Mouse (Mus musculus): ENCODE measurements at regions not wholly inside any gene's neighbourhood (a gene's known extent, or its start where the extent isn't known, plus 50 kb on each side); places are given as distances from the start of the nearest gene placed in this dataset.

DNA sequence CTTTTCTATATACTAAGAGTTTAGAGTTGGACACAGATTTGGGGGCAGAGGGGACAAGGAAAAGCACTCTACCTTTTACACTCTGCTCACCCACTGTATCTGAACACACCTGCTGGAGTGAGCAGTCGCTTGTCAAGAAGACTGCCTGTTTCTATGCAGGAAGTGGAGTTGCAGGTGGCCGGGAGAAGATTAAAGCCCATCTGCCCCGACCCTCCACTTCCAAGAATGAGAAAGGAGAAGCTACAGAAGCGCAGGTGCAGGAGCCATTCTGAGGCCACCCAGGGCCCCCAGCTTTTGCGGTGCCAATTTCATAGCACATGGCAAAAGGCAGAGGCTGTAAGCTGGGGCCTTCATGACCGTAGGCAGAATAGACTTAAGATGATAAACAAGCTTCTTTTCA lies 108.4 kb upstream of the Atp6ap2 start:
- no peak for DNase-seq

- no peak for DNase-seq
These were observed 96.6 kb upstream of the Atp6ap2 start for GRCm38 (mm10) chrX:12490957-12491356.

GRCm38 (mm10) chrX:12493216-12493615 lies 94.4 kb upstream of the Atp6ap2 start:
- DNase-seq = no peak

GRCm38 (mm10) chrX:12493916-12494315 lies 93.7 kb upstream of the Atp6ap2 start:
- DNase-seq = no peak

- peak; percentile 5 for DNase-seq
These were observed 93.1 kb upstream of the Atp6ap2 start for GRCm38 (mm10) chrX:12494535-12494934.

GRCm38 (mm10) chrX:12500601-12501000 lies 87.0 kb upstream of the Atp6ap2 start:
- DNase-seq = no peak

DNA sequence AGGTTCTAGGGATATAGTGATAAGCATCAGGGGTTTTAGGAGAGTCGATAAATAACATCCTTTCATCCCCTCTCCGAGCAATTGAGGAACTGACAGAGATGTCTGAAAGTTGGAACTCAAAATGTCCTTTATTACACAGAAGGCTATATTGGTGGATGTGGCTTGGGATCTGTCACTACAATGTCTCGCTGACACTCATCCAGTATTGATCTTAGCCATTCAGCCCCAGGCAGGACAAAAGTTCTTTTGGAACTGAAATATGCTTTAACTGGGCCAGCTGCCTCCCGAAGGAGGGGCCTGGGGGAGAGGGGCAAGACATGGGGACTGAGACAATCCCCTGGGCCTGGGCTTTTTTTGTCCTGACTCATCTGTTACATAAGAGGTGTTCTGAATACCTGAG lies 85.2 kb upstream of the Atp6ap2 start:
- no peak for DNase-seq

DNA sequence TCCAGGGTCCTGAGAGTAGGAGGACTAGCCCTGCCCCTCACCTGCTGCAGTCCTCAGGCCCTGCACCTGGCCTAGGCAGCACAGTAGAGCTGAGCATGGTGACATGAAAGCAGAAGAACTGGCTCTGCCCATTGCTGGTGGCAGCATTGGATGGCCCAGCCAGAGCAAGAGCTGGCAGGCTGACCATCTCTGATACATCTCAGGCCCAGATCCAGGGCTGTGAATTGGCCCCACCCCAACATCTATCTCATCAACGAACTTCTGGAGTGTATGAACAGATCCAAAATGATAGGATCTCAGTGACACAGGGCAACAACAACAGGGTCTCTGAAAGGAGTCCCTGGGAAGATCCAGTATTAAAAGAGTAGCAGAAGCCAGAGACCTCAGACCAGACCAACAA lies 84.0 kb upstream of the Atp6ap2 start:
- no peak for DNase-seq

DNA sequence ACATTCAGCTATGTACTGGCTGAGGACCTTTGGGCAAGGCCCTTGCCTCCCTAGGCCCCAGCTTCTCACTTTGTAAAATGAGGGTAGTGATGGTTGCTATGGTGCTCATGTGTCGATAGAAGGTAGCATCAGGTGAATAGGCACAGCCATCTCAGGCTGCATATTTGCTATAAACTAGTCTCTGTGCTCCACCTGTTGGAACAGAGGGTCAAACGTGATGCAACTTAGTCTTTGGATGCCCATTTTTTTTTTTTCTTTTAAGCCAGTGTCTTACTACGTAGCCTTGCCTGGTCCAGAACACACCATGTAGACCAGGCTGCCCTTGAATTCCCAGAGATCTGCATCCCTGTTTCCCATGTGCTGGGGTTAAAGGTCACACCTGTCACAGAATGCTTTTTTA lies 76.5 kb upstream of the Atp6ap2 start:
- no peak for DNase-seq

DNA sequence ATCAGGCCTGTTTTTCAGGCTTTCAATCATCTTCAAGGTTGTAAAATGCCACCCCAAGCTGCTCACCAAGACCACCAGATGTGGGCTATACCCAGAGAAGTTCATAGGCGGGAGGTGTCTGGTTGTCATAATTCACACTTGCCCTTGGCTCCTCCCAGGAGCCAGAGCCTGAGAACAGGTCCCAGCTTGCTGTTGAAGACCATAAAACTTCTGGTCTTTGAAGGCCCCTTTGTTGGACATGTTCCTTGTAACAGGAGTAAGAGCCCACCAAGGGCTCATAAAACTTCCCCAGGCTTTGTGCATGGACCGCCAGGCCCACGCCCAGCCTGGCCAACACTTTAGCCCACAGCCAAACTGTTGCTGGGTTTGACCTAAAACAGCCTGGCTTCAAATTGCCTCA lies 62.6 kb upstream of the Atp6ap2 start:
- no peak for DNase-seq

- no peak for DNase-seq
These were observed 56.9 kb upstream of the Atp6ap2 start for GRCm38 (mm10) chrX:12530406-12531311.
